Mouse (Mus musculus) C2C12 (cell line): ENCODE data around the gene Urm1. TPM values are rescaled to one million over a fixed set of nuclear protein-coding genes. Genes with fewer than 3 reads are reported as not detected.
"Not testable (repeated sequence)": the region's sequence is repeated elsewhere in the genome, so short reads cannot be mapped to it uniquely, and the experiment has no call there.

Source experiments
- H3K27me3 ChIP-seq: one replicate; pipeline ENCODE4 v1.6.1; 2011; ENCODE audit not compliant: control insufficient read depth, insufficient read depth, insufficient read length
- H3K36me3 ChIP-seq: one replicate; pipeline ENCODE4 v1.6.1; 2011; ENCODE audit not compliant: control insufficient read depth, insufficient read depth
- H3K4me3 ChIP-seq: one replicate; pipeline ENCODE4 v1.5.1; 2011; ENCODE audit warnings: mild to moderate bottlenecking, control low read depth; ENCODE audit not compliant: poor library complexity, insufficient read depth, severe bottlenecking
- H3K79me2 ChIP-seq: one replicate; pipeline ENCODE4 v1.6.1; 2011; ENCODE audit not compliant: control insufficient read depth, insufficient read depth
- H3K79me3 ChIP-seq: one replicate; pipeline ENCODE4 v1.6.1; 2011; ENCODE audit warnings: low read depth, control low read depth
- H3ac ChIP-seq: one replicate; pipeline ENCODE3; 2011; ENCODE audit warnings: low read depth; ENCODE audit not compliant: control insufficient read depth, insufficient read length
- CEBPB ChIP-seq: IDR thresholded peaks from one replicate; pipeline ENCODE4 v1.6.1; 2011; ENCODE audit warnings: low read depth, mild to moderate bottlenecking, control low read depth, moderate library complexity
- CTCF ChIP-seq: IDR thresholded peaks from one replicate; pipeline ENCODE4 v1.5.1; 2011; ENCODE audit not compliant: control insufficient read depth, insufficient read depth, insufficient read length
- FOSL1 ChIP-seq: IDR thresholded peaks from one replicate; pipeline ENCODE4 v1.8.0; 2011; ENCODE audit warnings: mild to moderate bottlenecking, low read length; ENCODE audit not compliant: poor library complexity, insufficient read depth, severe bottlenecking
- MAX ChIP-seq: IDR thresholded peaks from one replicate; pipeline ENCODE4 v1.6.1; 2011; ENCODE audit warnings: mild to moderate bottlenecking, control low read depth
- MYOD1 ChIP-seq: IDR thresholded peaks from one replicate; pipeline ENCODE4 v1.6.1; 2011; ENCODE audit warnings: low read depth; ENCODE audit not compliant: control insufficient read depth, insufficient read length
- MYOG ChIP-seq: IDR thresholded peaks from one replicate; pipeline ENCODE4 v1.6.1; 2011; ENCODE audit not compliant: control insufficient read depth, insufficient read length; ENCODE audit errors: extremely low read depth
- USF1 ChIP-seq: IDR thresholded peaks from one replicate; pipeline ENCODE4 v1.6.1; 2011; ENCODE audit warnings: low read depth, mild to moderate bottlenecking, control low read depth, moderate library complexity
- microRNA-seq: library from miRNA; unstranded; fragments of <30 nt; microRNA quantifications from one replicate; pipeline ENCODE4, GENCODE M21; 2019; ENCODE audit warnings: borderline microRNAs expressed
- polyA plus RNA-seq: library from polyadenylated mRNA; unstranded; fragments of >200 nt; fragmentation: generic; extraction: Trizol; gene quantifications from one replicate; pipeline ENCODE4 v1.2.1, GENCODE M21; 2012; ENCODE audit warnings: missing spikeins

Urm1 gene
- polyA plus RNA-seq, 1 experiment, result 67.1 TPM

GRCm38 (mm10) chr2:29879964-29880830 lies 60.3 kb downstream of the Urm1 start:
- H3K4me3 ChIP-seq, result no peak overlapping the region
- no peak overlapping the region for H3ac ChIP-seq
- no peaks in the 10 kb centered on the region for H3K79me2 ChIP-seq
- H3K36me3 ChIP-seq, result no peaks in the 10 kb centered on the region
- H3K27me3 ChIP-seq, result peaks cover 13% of the 10 kb centered on the region
- H3K79me3 ChIP-seq, result no peaks in the 10 kb centered on the region
- TF ChIP-seq MYOD1 (no peak), CEBPB (no peak), FOSL1 (no peak), MYOG (no peak), USF1 (no peak), CTCF (no peak), MAX (no peak)

GRCm38 (mm10) chr2:29886659-29887292 lies 66.9 kb downstream of the Urm1 start:
- not testable (repeated sequence) for H3K27me3 ChIP-seq, H3ac ChIP-seq, H3K36me3 ChIP-seq, H3K4me3 ChIP-seq, H3K79me3 ChIP-seq
- peaks cover 20% of the 10 kb centered on the region for H3K79me2 ChIP-seq

GRCm38 (mm10) chr2:29889066-29889944 lies 69.4 kb downstream of the Urm1 start, which contains the start of gene Odf2:
Gene Odf2, plus strand, starts transcription at chr2:29889221.
- H3K79me3 ChIP-seq, result peaks cover 6% of the 10 kb centered on the region
- peak; percentile 49 for TF ChIP-seq MAX
- no peak for TF ChIP-seq FOSL1
- TF ChIP-seq MYOG, result no peak
- peak; percentile 82 for TF ChIP-seq USF1
- TF ChIP-seq MYOD1, result no peak
- no peaks in the 10 kb centered on the region for H3K27me3 ChIP-seq
- peak within 1 kb of the TSS; percentile 93 for H3K4me3 ChIP-seq
- peaks cover 26% of the 10 kb centered on the region for H3K36me3 ChIP-seq
- H3ac ChIP-seq, result peak within 1 kb of the TSS; percentile 97
- H3K79me2 ChIP-seq, result peaks cover 23% of the 10 kb centered on the region

GRCm38 (mm10) chr2:29889991-29890833 lies 70.3 kb downstream of the Urm1 start:
- Histone ChIP-seq H3ac (peak overlapping the region; percentile 97), H3K79me2 (peaks cover 23% of the 10 kb centered on the region), H3K36me3 (peaks cover 35% of the 10 kb centered on the region), H3K4me3 (peak overlapping the region; percentile 93), H3K27me3 (no peaks in the 10 kb centered on the region), H3K79me3 (peaks cover 6% of the 10 kb centered on the region)
- no peak for TF ChIP-seq MAX
- TF ChIP-seq CTCF, result peak; percentile 68

- Histone ChIP-seq H3K27me3 (no peaks in the 10 kb centered on the region), H3K36me3 (peaks cover 49% of the 10 kb centered on the region), H3K4me3 (no peak overlapping the region), H3K79me2 (peaks cover 23% of the 10 kb centered on the region), H3ac (no peak overlapping the region), H3K79me3 (peaks cover 6% of the 10 kb centered on the region)
- TF ChIP-seq FOSL1 (no peak), CEBPB (no peak), USF1 (no peak), MAX (no peak), MYOD1 (no peak), CTCF (no peak), MYOG (no peak)
Observed at GRCm38 (mm10) chr2:29891773-29892172, 71.9 kb downstream of the Urm1 start.

Small RNAs within 50 kb of the gene (microRNA-seq; reads per million reads assigned to microRNA genes)
- gene Mir219a-2, result not detected
- not detected for gene Mir219b

Other genes with a start within 250 kb of the Urm1 start
- gene Rapgef1, start 200.4 kb upstream of the Urm1 start, polyA plus RNA-seq, result 48.9 TPM
- gene Gm13420, start 68.4 kb upstream of the Urm1 start, polyA plus RNA-seq, result not detected
- gene Gm13547, start 60.8 kb upstream of the Urm1 start, polyA plus RNA-seq, result not detected
- gene Coq4, start 32.6 kb upstream of the Urm1 start, polyA plus RNA-seq, result 21.2 TPM
- 55.0 TPM for gene Trub2, start 31.6 kb upstream of the Urm1 start, polyA plus RNA-seq
- gene Slc27a4, start 17.4 kb upstream of the Urm1 start, polyA plus RNA-seq, result 19.7 TPM
- gene Cercam, start 49.1 kb downstream of the Urm1 start, polyA plus RNA-seq, result 3.3 TPM
- 31.3 TPM for gene Odf2, start 69.1 kb downstream of the Urm1 start, polyA plus RNA-seq
- 30.2 TPM for gene Gle1, start 115.4 kb downstream of the Urm1 start, polyA plus RNA-seq
- 93.4 TPM for gene Sptan1, start 145.5 kb downstream of the Urm1 start, polyA plus RNA-seq
- gene Wdr34, start 228.8 kb downstream of the Urm1 start, polyA plus RNA-seq, result 16.4 TPM
- gene Set, start 237.3 kb downstream of the Urm1 start, polyA plus RNA-seq, result 312 TPM